Mouse (Mus musculus) cerebellum, postnatal 10 days (tissue): ENCODE results near the gene Bend6.
"Not testable (repeated sequence)": the region's sequence is repeated elsewhere in the genome, so short reads cannot be mapped to it uniquely, and the experiment has no call there.

ENCODE experiments used
- DNase-seq, 2 experiments: peaks; one replicate each; pipeline ENCODE4 v3.0.0; 2021; ENCODE audit warnings: mixed read lengths in 2 of 2

Bend6 gene

GRCm38 (mm10) chr1:33906927-33907326, 689 bp downstream of the Bend6 start:
- DNase-seq: peak; percentile 74 to 76

GRCm38 (mm10) chr1:33906216-33906615, 1.4 kb downstream of the Bend6 start:
- peak; percentile 21 to 26 for DNase-seq

- peak in 1 of 2 experiments; percentile 16 for DNase-seq
These were observed 4.0 kb downstream of the Bend6 start for GRCm38 (mm10) chr1:33903587-33903986.

- DNase-seq: no peak
These were observed 7.4 kb downstream of the Bend6 start for GRCm38 (mm10) chr1:33900175-33900574.

GRCm38 (mm10) chr1:33898373-33898772, 9.2 kb downstream of the Bend6 start:
- no peak for DNase-seq

GRCm38 (mm10) chr1:33897426-33897825, 10.2 kb downstream of the Bend6 start:
- DNase-seq: no peak

- DNase-seq: peak in 1 of 2 experiments; percentile 11
These were observed 10.9 kb downstream of the Bend6 start for GRCm38 (mm10) chr1:33896666-33897065.

- DNase-seq: peak; percentile 24 to 33
These were observed 11.5 kb downstream of the Bend6 start for GRCm38 (mm10) chr1:33896116-33896515.

- DNase-seq: peak; percentile 71 to 80
These were observed 14.8 kb downstream of the Bend6 start for GRCm38 (mm10) chr1:33892784-33893183.

GRCm38 (mm10) chr1:33883102-33883839, 24.3 kb downstream of the Bend6 start:
- peak; percentile 9 to 26 for DNase-seq

- DNase-seq: no peak
These were observed 29.4 kb downstream of the Bend6 start for GRCm38 (mm10) chr1:33878170-33878569.

- no peak for DNase-seq
These were observed 31.2 kb downstream of the Bend6 start for GRCm38 (mm10) chr1:33876416-33876815.

GRCm38 (mm10) chr1:33875691-33876090, 31.9 kb downstream of the Bend6 start:
- DNase-seq: peak; percentile 48 to 67

- DNase-seq: no peak
These were observed 34.1 kb downstream of the Bend6 start for GRCm38 (mm10) chr1:33873561-33873960.

- DNase-seq: no peak
These were observed 38.2 kb downstream of the Bend6 start for GRCm38 (mm10) chr1:33869437-33869836.

- DNase-seq: peak; percentile 29 to 61
These were observed 38.6 kb downstream of the Bend6 start for GRCm38 (mm10) chr1:33869031-33869430.

GRCm38 (mm10) chr1:33846807-33847206, 60.8 kb downstream of the Bend6 start:
- DNase-seq: no peak

- DNase-seq: peak in 1 of 2 experiments; percentile 24
These were observed 63.8 kb downstream of the Bend6 start for GRCm38 (mm10) chr1:33843823-33844222.

- not testable (repeated sequence) for DNase-seq
These were observed 68.7 kb downstream of the Bend6 start for GRCm38 (mm10) chr1:33838952-33839351.

GRCm38 (mm10) chr1:33830586-33830985, 77.0 kb downstream of the Bend6 start:
- no peak for DNase-seq

- no peak for DNase-seq
These were observed 89.7 kb downstream of the Bend6 start for GRCm38 (mm10) chr1:33817931-33818330.

- DNase-seq: peak; percentile 96 to 98
These were observed 93.5 kb downstream of the Bend6 start, which contains the start of gene Zfp451 for GRCm38 (mm10) chr1:33813868-33814794. Zfp451 (minus strand) TSS chr1:33814595.

GRCm38 (mm10) chr1:33813495-33813867, 94.1 kb downstream of the Bend6 start:
- no peak for DNase-seq

- DNase-seq: peak in 1 of 2 experiments; percentile 21
These were observed 104.3 kb downstream of the Bend6 start for GRCm38 (mm10) chr1:33803323-33803722.
